Mouse (Mus musculus): Measurements from ENCODE around the gene Krt6a. TPM values are rescaled to one million over a fixed set of nuclear protein-coding genes. Genes with fewer than 3 reads are reported as not detected.

The Krt6a gene
- not detected for polyA plus RNA-seq (2014; fragmentation: Illumina TruSeq; extraction: RNeasy Lipid Tissue Mini Kit (QIAGEN cat#74804); ENCODE audit: low read depth, low replicate concordance)

GRCm38 (mm10) chr15:101694207-101694606 is at the start of gene Krt6a:
Gene Krt6a, minus strand, starts transcription at chr15:101694307.

GRCm38 (mm10) chr15:101742711-101743110 is 48.6 kb upstream of the Krt6a start, which contains the start of gene Krt71:
Gene Krt71, minus strand, starts transcription at chr15:101743109.

GRCm38 (mm10) chr15:101712720-101713119 is 18.6 kb upstream of the Krt6a start, which contains the start of gene Krt5:
Gene Krt5, minus strand, starts transcription at chr15:101712898.

DNA sequence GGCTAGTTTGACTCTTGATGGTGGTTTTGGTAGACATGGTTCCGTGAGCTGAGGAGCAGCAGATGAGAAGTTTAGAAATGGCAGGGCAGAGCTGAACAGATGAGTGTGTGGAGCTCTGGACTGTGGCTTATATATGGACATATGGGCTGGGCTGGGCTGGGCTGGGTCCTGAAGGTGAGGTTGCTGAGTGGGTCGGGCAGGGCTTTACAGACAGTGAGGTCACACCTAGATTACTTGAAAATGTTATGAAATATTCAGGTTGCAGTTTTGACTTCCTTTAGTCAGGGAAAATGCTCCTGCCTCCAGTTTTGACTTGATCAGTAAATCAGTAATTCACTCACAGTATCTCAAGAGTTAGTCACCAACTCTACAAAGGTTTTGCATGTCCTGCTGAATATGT is 13.9 kb downstream of the Krt6a start, which contains the start of gene Krt6b:
Gene Krt6b, minus strand, starts transcription at position 101 of the 400 bp plus-strand sequence.

GRCm38 (mm10) chr15:101647280-101647679 is 46.8 kb downstream of the Krt6a start, which contains the start of gene Gm5478:
Gene Gm5478, minus strand, starts transcription at chr15:101647380.

Other genes starting within 250 kb of the Krt6a start
- not detected for gene Krt88, start 246.6 kb downstream of the Krt6a start, polyA plus RNA-seq (2014; fragmentation: Illumina TruSeq; extraction: RNeasy Lipid Tissue Mini Kit (QIAGEN cat#74804); ENCODE audit: low read depth, low replicate concordance)
- not detected for gene Krt81, start 230.6 kb downstream of the Krt6a start, polyA plus RNA-seq (2014; fragmentation: Illumina TruSeq; extraction: RNeasy Lipid Tissue Mini Kit (QIAGEN cat#74804); ENCODE audit: low read depth, low replicate concordance)
- not detected for gene Krt86, start 220.8 kb downstream of the Krt6a start, polyA plus RNA-seq (2014; fragmentation: Illumina TruSeq; extraction: RNeasy Lipid Tissue Mini Kit (QIAGEN cat#74804); ENCODE audit: low read depth, low replicate concordance)
- gene Krt83, start 202.8 kb downstream of the Krt6a start, polyA plus RNA-seq (2014; fragmentation: Illumina TruSeq; extraction: RNeasy Lipid Tissue Mini Kit (QIAGEN cat#74804); ENCODE audit: low read depth, low replicate concordance), result not detected
- not detected for gene Gm49425, start 177.0 kb downstream of the Krt6a start, polyA plus RNA-seq (2014; fragmentation: Illumina TruSeq; extraction: RNeasy Lipid Tissue Mini Kit (QIAGEN cat#74804); ENCODE audit: low read depth, low replicate concordance)
- not detected for gene Krt84, start 161.5 kb downstream of the Krt6a start, polyA plus RNA-seq (2014; fragmentation: Illumina TruSeq; extraction: RNeasy Lipid Tissue Mini Kit (QIAGEN cat#74804); ENCODE audit: low read depth, low replicate concordance)
- not detected for gene Krt82, start 143.6 kb downstream of the Krt6a start, polyA plus RNA-seq (2014; fragmentation: Illumina TruSeq; extraction: RNeasy Lipid Tissue Mini Kit (QIAGEN cat#74804); ENCODE audit: low read depth, low replicate concordance)
- not detected for gene Krt90, start 131.4 kb downstream of the Krt6a start, polyA plus RNA-seq (2014; fragmentation: Illumina TruSeq; extraction: RNeasy Lipid Tissue Mini Kit (QIAGEN cat#74804); ENCODE audit: low read depth, low replicate concordance)
- gene Krt75, start 120.4 kb downstream of the Krt6a start, polyA plus RNA-seq (2014; fragmentation: Illumina TruSeq; extraction: RNeasy Lipid Tissue Mini Kit (QIAGEN cat#74804); ENCODE audit: low read depth, low replicate concordance), result not detected
- not detected for gene Gm5414, start 66.1 kb downstream of the Krt6a start, polyA plus RNA-seq (2014; fragmentation: Illumina TruSeq; extraction: RNeasy Lipid Tissue Mini Kit (QIAGEN cat#74804); ENCODE audit: low read depth, low replicate concordance)
- not detected for gene Gm5478, start 46.9 kb downstream of the Krt6a start, polyA plus RNA-seq (2014; fragmentation: Illumina TruSeq; extraction: RNeasy Lipid Tissue Mini Kit (QIAGEN cat#74804); ENCODE audit: low read depth, low replicate concordance)
- gene Krt6b, start 14.0 kb downstream of the Krt6a start, polyA plus RNA-seq (2014; fragmentation: Illumina TruSeq; extraction: RNeasy Lipid Tissue Mini Kit (QIAGEN cat#74804); ENCODE audit: low read depth, low replicate concordance), result not detected
- gene Krt5, start 18.6 kb upstream of the Krt6a start, polyA plus RNA-seq (2014; fragmentation: Illumina TruSeq; extraction: RNeasy Lipid Tissue Mini Kit (QIAGEN cat#74804); ENCODE audit: low read depth, low replicate concordance), result not detected
- not detected for gene Krt71, start 48.8 kb upstream of the Krt6a start, polyA plus RNA-seq (2014; fragmentation: Illumina TruSeq; extraction: RNeasy Lipid Tissue Mini Kit (QIAGEN cat#74804); ENCODE audit: low read depth, low replicate concordance)
- gene Krt72, start 92.2 kb upstream of the Krt6a start, polyA plus RNA-seq (2014; fragmentation: Illumina TruSeq; extraction: RNeasy Lipid Tissue Mini Kit (QIAGEN cat#74804); ENCODE audit: low read depth, low replicate concordance), result not detected
- not detected for gene Krt73, start 108.0 kb upstream of the Krt6a start, polyA plus RNA-seq (2014; fragmentation: Illumina TruSeq; extraction: RNeasy Lipid Tissue Mini Kit (QIAGEN cat#74804); ENCODE audit: low read depth, low replicate concordance)
- not detected for gene Krt2, start 123.9 kb upstream of the Krt6a start, polyA plus RNA-seq (2014; fragmentation: Illumina TruSeq; extraction: RNeasy Lipid Tissue Mini Kit (QIAGEN cat#74804); ENCODE audit: low read depth, low replicate concordance)
- not detected for gene Krt1, start 156.5 kb upstream of the Krt6a start, polyA plus RNA-seq (2014; fragmentation: Illumina TruSeq; extraction: RNeasy Lipid Tissue Mini Kit (QIAGEN cat#74804); ENCODE audit: low read depth, low replicate concordance)
- gene Krt77, start 175.4 kb upstream of the Krt6a start, polyA plus RNA-seq (2014; fragmentation: Illumina TruSeq; extraction: RNeasy Lipid Tissue Mini Kit (QIAGEN cat#74804); ENCODE audit: low read depth, low replicate concordance), result not detected
- gene Krt76, start 198.6 kb upstream of the Krt6a start, polyA plus RNA-seq (2014; fragmentation: Illumina TruSeq; extraction: RNeasy Lipid Tissue Mini Kit (QIAGEN cat#74804); ENCODE audit: low read depth, low replicate concordance), result not detected
- gene Krt4, start 230.4 kb upstream of the Krt6a start, polyA plus RNA-seq (2014; fragmentation: Illumina TruSeq; extraction: RNeasy Lipid Tissue Mini Kit (QIAGEN cat#74804); ENCODE audit: low read depth, low replicate concordance), result not detected
- gene Krt79, start 246.0 kb upstream of the Krt6a start, polyA plus RNA-seq (2014; fragmentation: Illumina TruSeq; extraction: RNeasy Lipid Tissue Mini Kit (QIAGEN cat#74804); ENCODE audit: low read depth, low replicate concordance), result not detected

Data from liver, adult 10 weeks (tissue).